Mouse (Mus musculus) liver, embryonic 15.5 days (tissue): ENCODE data around the gene Spata13. TPM values are rescaled to one million over a fixed set of nuclear protein-coding genes. Genes with fewer than 3 reads are reported as not detected.

Experiments used
- ATAC-seq: fragments of 200-750 bp; cut with Nextera tagmentation; 2 replicates; pipeline ENCODE4 v1.8.0; 2017; ENCODE audit warnings: moderate number of reproducible peaks, mild to moderate bottlenecking, moderate library complexity; ENCODE audit not compliant: insufficient read depth
- H3K27ac ChIP-seq: fragments of 300-500 bp; sonication (generic); replicated peaks from 2 replicates; pipeline ENCODE4 v1.5.1; 2015; ENCODE audit warnings: mild to moderate bottlenecking, inconsistent platforms
- H3K27me3 ChIP-seq: fragments of 300-500 bp; sonication (generic); 2 replicates; pipeline ENCODE4 v1.6.1; 2015; ENCODE audit warnings: mild to moderate bottlenecking, inconsistent platforms
- H3K36me3 ChIP-seq: fragments of 300-500 bp; sonication (generic); replicated peaks from 2 replicates; pipeline ENCODE4 v1.6.1; 2015; ENCODE audit warnings: moderate library complexity, mild to moderate bottlenecking, inconsistent platforms
- H3K4me1 ChIP-seq: fragments of 300-500 bp; sonication (generic); replicated peaks from 2 replicates; pipeline ENCODE4 v1.6.1; 2015; ENCODE audit warnings: inconsistent platforms
- H3K4me2 ChIP-seq: fragments of 300-500 bp; sonication (generic); 2 replicates; pipeline ENCODE4 v1.6.1; 2015; ENCODE audit warnings: moderate library complexity, mild to moderate bottlenecking, inconsistent platforms
- H3K4me3 ChIP-seq: fragments of 300-500 bp; sonication (generic); replicated peaks from 2 replicates; pipeline ENCODE4 v1.5.1; 2015; ENCODE audit warnings: mild to moderate bottlenecking, inconsistent platforms
- H3K9ac ChIP-seq: fragments of 300-500 bp; sonication (generic); 2 replicates; pipeline ENCODE4 v1.6.1; 2015; ENCODE audit warnings: moderate library complexity, mild to moderate bottlenecking, inconsistent platforms
- H3K9me3 ChIP-seq: fragments of 300-500 bp; sonication (generic); replicated peaks from 2 replicates; pipeline ENCODE4 v1.6.1; 2016; ENCODE audit warnings: inconsistent platforms
- WGBS: fragments of 180-500 bp; shearing (Covaris S2); methylation state at CpG from one replicate; pipeline ENCODE4 v1.1.7; 2015; ENCODE audit warnings: mixed read lengths; ENCODE audit not compliant: insufficient replicate concordance; 5-methylcytosine and 5-hydroxymethylcytosine counted together
- polyA plus RNA-seq: library from polyadenylated mRNA; unstranded; fragments of >200 nt; fragmentation: Nextera tagmentation; extraction: Ambion mirVana; gene quantifications from 2 replicates; pipeline ENCODE4 v1.2.1, GENCODE M21; 2015

Spata13 gene
- polyA plus RNA-seq, 1 experiment from 2014 or later = 18.2 TPM

GRCm38 (mm10) chr14:60612671-60613070 lies 21.1 kb upstream of the Spata13 start:
- 46% methylated on average over 7 of the region's 7 CpGs for WGBS
- no peak for ATAC-seq

GRCm38 (mm10) chr14:60621076-60621475 lies 12.7 kb upstream of the Spata13 start:
- Histone ChIP-seq H3K4me2 (no peak overlapping the region), H3K9ac (no peak overlapping the region), H3K9me3 (no peaks in the 10 kb centered on the region), H3K27me3 (peaks cover 20% of the 10 kb centered on the region), H3K27ac (no peak overlapping the region), H3K4me1 (no peaks in the 10 kb centered on the region), H3K4me3 (no peak overlapping the region), H3K36me3 (no peaks in the 10 kb centered on the region)
- WGBS = 44% methylated on average over 9 of the region's 9 CpGs
- ATAC-seq = no peak

More at GRCm38 (mm10) chr14:60612671-60613070, 21.1 kb upstream of the Spata13 start:
- H3K4me3 ChIP-seq = no peak overlapping the region
- H3K4me2 ChIP-seq = no peak overlapping the region
- H3K27ac ChIP-seq = no peak overlapping the region
- 0 out of 2 replicates have a peak, but pooled peaks cover 5% of the 10 kb centered on the region for H3K27me3 ChIP-seq
- H3K4me1 ChIP-seq = no peaks in the 10 kb centered on the region
- no peaks in the 10 kb centered on the region for H3K36me3 ChIP-seq
- no peak overlapping the region for H3K9ac ChIP-seq
- no peaks in the 10 kb centered on the region for H3K9me3 ChIP-seq

GRCm38 (mm10) chr14:60625486-60625885 lies 8.3 kb upstream of the Spata13 start:
- ATAC-seq = no peak

GRCm38 (mm10) chr14:60629887-60630460 lies 3.8 kb upstream of the Spata13 start:
- no peak overlapping the region for H3K9ac ChIP-seq
- no peak overlapping the region for H3K4me2 ChIP-seq
- no peak overlapping the region for H3K4me3 ChIP-seq
- 56% methylated on average over 9 of the region's 9 CpGs for WGBS
- H3K4me1 ChIP-seq = peaks cover 10% of the 10 kb centered on the region
- no peaks in the 10 kb centered on the region for H3K9me3 ChIP-seq
- H3K27me3 ChIP-seq = peaks cover 71% of the 10 kb centered on the region
- H3K27ac ChIP-seq = no peak overlapping the region
- no peak for ATAC-seq
- H3K36me3 ChIP-seq = no peaks in the 10 kb centered on the region

More at GRCm38 (mm10) chr14:60625486-60625885, 8.3 kb upstream of the Spata13 start:
- Histone ChIP-seq H3K4me3 (no peak overlapping the region), H3K9ac (no peak overlapping the region), H3K27ac (no peak overlapping the region), H3K9me3 (no peaks in the 10 kb centered on the region), H3K27me3 (peaks cover 48% of the 10 kb centered on the region), H3K36me3 (no peaks in the 10 kb centered on the region), H3K4me1 (no peaks in the 10 kb centered on the region), H3K4me2 (no peak overlapping the region)
- WGBS = 53% methylated on average over 6 of the region's 6 CpGs

- no peak for ATAC-seq
- 53% methylated on average over 4 of the region's 4 CpGs for WGBS
- H3K4me1 ChIP-seq = peaks cover 20% of the 10 kb centered on the region
- H3K27me3 ChIP-seq = peaks cover 64% of the 10 kb centered on the region
- no peaks in the 10 kb centered on the region for H3K36me3 ChIP-seq
- no peaks in the 10 kb centered on the region for H3K9me3 ChIP-seq
- no peak overlapping the region for H3K27ac ChIP-seq
- no peak overlapping the region for H3K9ac ChIP-seq
- H3K4me3 ChIP-seq = no peak overlapping the region
- H3K4me2 ChIP-seq = no peak overlapping the region
Measured at GRCm38 (mm10) chr14:60630981-60631380, 2.8 kb upstream of the Spata13 start.

GRCm38 (mm10) chr14:60634877-60635771 lies 1.3 kb downstream of the Spata13 start:
- peaks cover 14% of the 10 kb centered on the region for H3K36me3 ChIP-seq
- H3K27ac ChIP-seq = peak overlapping the region; percentile 84
- H3K27me3 ChIP-seq = peaks cover 46% of the 10 kb centered on the region
- peak overlapping the region; percentile 85 for H3K4me2 ChIP-seq
- peak overlapping the region; percentile 83 for H3K4me3 ChIP-seq
- ATAC-seq = peak; percentile 65
- H3K4me1 ChIP-seq = peaks cover 62% of the 10 kb centered on the region
- peak overlapping the region; percentile 83 for H3K9ac ChIP-seq
- under 1% methylated on average over 45 of the region's 45 CpGs for WGBS
- no peaks in the 10 kb centered on the region for H3K9me3 ChIP-seq

- WGBS = 12% methylated on average over 14 of the region's 14 CpGs
- peak overlapping the region; percentile 83 for H3K4me3 ChIP-seq
- H3K4me2 ChIP-seq = peak overlapping the region; percentile 85
- H3K4me1 ChIP-seq = peaks cover 68% of the 10 kb centered on the region
- ATAC-seq = no peak
- H3K9me3 ChIP-seq = no peaks in the 10 kb centered on the region
- peaks cover 14% of the 10 kb centered on the region for H3K36me3 ChIP-seq
- H3K27ac ChIP-seq = peak overlapping the region; percentile 84
- H3K27me3 ChIP-seq = peaks cover 39% of the 10 kb centered on the region
- H3K9ac ChIP-seq = peak overlapping the region; percentile 83
Measured at GRCm38 (mm10) chr14:60635911-60636607, 2.3 kb downstream of the Spata13 start.

- Histone ChIP-seq H3K9me3 (no peaks in the 10 kb centered on the region), H3K4me3 (peak overlapping the region; percentile 83), H3K4me2 (peak overlapping the region; percentile 85), H3K9ac (peak overlapping the region; percentile 83), H3K27me3 (peaks cover 33% of the 10 kb centered on the region), H3K4me1 (peaks cover 68% of the 10 kb centered on the region), H3K27ac (peak overlapping the region; percentile 84), H3K36me3 (peaks cover 18% of the 10 kb centered on the region)
- WGBS = 44% methylated on average over 2 of the region's 2 CpGs
- no peak for ATAC-seq
Measured at GRCm38 (mm10) chr14:60636608-60636980, 2.8 kb downstream of the Spata13 start.

- Histone ChIP-seq H3K27ac (peak overlapping the region; percentile 84), H3K4me3 (peak overlapping the region; percentile 83; the same call in 1 of the 2 replicates), H3K9ac (0 out of 2 replicates have a peak overlapping the region, but pooled peaks have one; percentile 83), H3K36me3 (peaks cover 19% of the 10 kb centered on the region), H3K4me1 (peaks cover 69% of the 10 kb centered on the region), H3K27me3 (peaks cover 29% of the 10 kb centered on the region), H3K4me2 (peak overlapping the region; percentile 85), H3K9me3 (no peaks in the 10 kb centered on the region)
- WGBS = 76% methylated on average over 9 of the region's 9 CpGs
- no peak for ATAC-seq
Measured at GRCm38 (mm10) chr14:60636996-60637395, 3.2 kb downstream of the Spata13 start.

GRCm38 (mm10) chr14:60638159-60638558 lies 4.4 kb downstream of the Spata13 start:
- WGBS = 64% methylated on average over 8 of the region's 8 CpGs
- ATAC-seq = no peak
- peaks cover 72% of the 10 kb centered on the region for H3K4me1 ChIP-seq
- H3K27ac ChIP-seq = no peak overlapping the region
- H3K27me3 ChIP-seq = peaks cover 18% of the 10 kb centered on the region
- H3K9ac ChIP-seq = no peak overlapping the region
- H3K4me3 ChIP-seq = no peak overlapping the region
- peaks cover 19% of the 10 kb centered on the region for H3K36me3 ChIP-seq
- no peak overlapping the region for H3K4me2 ChIP-seq
- no peaks in the 10 kb centered on the region for H3K9me3 ChIP-seq

GRCm38 (mm10) chr14:60639195-60639594 lies 5.4 kb downstream of the Spata13 start:
- Histone ChIP-seq H3K27ac (peak overlapping the region; percentile 46), H3K9ac (no peak overlapping the region), H3K27me3 (0 out of 2 replicates have a peak, but pooled peaks cover 9% of the 10 kb centered on the region), H3K4me2 (peak overlapping the region; percentile 47), H3K9me3 (no peaks in the 10 kb centered on the region), H3K4me3 (no peak overlapping the region; the same call in 1 of the 2 replicates), H3K4me1 (peaks cover 71% of the 10 kb centered on the region), H3K36me3 (peaks cover 19% of the 10 kb centered on the region)
- no peak for ATAC-seq
- WGBS = 68% methylated on average over 9 of the region's 9 CpGs
